Mouse (Mus musculus): ENCODE measurements at regions not wholly inside any gene's neighbourhood (a gene's known extent, or its start where the extent isn't known, plus 50 kb on each side); places are given as distances from the start of the nearest gene placed in this dataset.

DNA sequence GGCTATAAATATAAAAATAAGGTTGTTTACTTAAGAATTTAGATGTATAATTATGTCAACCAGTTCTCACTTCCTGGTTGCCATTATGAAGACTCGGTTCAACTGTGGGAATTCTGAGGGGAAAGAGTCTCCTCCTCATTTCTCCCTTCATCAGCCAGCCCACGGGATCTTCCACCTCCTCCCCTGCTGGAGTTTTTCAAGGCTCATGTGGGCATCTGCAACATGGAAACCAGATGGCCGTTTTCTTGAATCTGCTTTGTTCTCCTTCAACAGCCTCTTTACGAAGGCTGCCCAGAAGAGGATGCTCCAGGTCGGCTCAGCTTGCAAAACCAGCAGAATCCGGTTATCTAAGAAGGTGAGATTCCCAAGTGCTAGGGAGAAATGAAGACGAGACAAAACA lies 269.0 kb upstream of the Pfn2 start:
- H3K4me3 ChIP-seq, result no peak overlapping the region
- 75% methylated on average over 7 of the region's 7 CpGs for WGBS
- H3K27me3 ChIP-seq (replicated peaks; ENCODE audit: low read depth, poor library complexity, severe bottlenecking), result no peaks in the 10 kb centered on the region
- no peaks in the 10 kb centered on the region for H3K9me3 ChIP-seq
- no peaks in the 10 kb centered on the region for H3K36me3 ChIP-seq (replicated peaks)
- H3K27ac ChIP-seq (replicated peaks), result no peak overlapping the region
- no peak for DNase-seq (ENCODE audit: low spot score)
- H3K4me1 ChIP-seq, result peaks cover 4% of the 10 kb centered on the region; the same call in 1 of the 2 replicates

DNA sequence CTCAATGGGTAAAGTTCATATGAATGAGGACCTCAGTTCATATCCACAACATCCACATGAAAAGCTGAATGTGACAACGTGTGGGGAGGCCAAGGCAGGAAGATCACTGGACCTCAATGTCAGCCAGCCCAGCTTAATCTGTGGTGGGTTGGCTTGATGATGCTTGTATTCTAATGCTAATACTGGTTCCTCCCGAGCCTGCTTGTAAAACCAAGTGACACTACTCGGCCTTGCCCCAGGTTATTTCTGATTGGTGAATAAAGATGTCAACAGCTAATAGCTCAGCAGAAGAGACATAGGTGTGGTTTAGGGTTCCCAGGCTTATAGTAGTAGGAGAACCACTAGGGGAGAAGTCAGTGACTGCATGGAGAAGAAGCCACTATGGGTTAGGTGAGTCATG lies 272.2 kb upstream of the Pfn2 start:
- no peaks in the 10 kb centered on the region for H3K27me3 ChIP-seq (replicated peaks; ENCODE audit: low read depth, poor library complexity, severe bottlenecking)
- WGBS, result 63% methylated on average over 3 of the region's 3 CpGs
- H3K27ac ChIP-seq (replicated peaks), result no peak overlapping the region
- DNase-seq (ENCODE audit: low spot score), result no peak
- H3K4me3 ChIP-seq, result no peak overlapping the region
- H3K9me3 ChIP-seq, result no peaks in the 10 kb centered on the region
- H3K36me3 ChIP-seq (replicated peaks), result no peaks in the 10 kb centered on the region
- H3K4me1 ChIP-seq, result no peaks in the 10 kb centered on the region

DNA sequence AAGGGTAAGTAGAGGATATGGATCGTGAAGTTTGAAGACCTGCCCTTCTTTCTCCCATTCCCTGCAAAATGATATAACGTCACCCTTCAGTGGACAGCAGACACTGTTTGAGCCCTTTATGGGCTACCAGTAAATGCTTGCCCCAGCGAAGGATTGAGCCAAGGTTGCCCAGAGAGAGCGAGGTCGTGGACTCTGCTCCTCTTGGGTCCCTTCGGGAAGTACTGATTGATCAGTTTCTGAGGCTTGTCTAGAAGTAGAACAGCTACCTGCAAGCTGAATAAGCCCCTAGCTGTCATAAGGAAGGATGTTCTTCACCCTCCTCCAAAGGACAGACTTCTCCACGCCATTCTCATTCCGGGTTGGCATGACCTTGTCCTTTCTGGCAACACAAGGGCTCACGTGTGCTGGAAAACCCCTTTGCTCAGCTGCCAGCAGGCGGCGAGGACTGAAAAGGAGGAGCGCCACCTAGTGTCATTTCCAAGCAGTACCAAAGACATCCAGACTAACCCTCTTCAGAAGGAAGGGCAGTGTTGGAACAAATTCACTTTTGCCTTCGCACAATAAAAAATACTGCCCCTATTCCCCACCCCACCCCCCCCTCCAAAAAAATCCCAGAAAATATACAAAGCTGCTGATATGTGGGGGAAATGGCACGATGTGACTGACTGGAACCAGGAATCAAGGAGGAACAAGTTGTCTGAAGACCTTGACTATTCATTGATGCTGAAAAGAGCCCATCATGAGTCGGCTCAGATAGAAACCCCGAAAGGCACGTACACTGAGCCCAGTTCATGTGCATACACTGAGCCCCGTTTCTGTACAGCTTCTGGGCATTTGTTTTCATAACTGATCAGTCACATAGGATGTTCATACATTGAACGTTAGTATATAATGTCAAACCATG lies 274.8 kb upstream of the Pfn2 start:
- H3K27me3 ChIP-seq (replicated peaks; ENCODE audit: low read depth, poor library complexity, severe bottlenecking), result no peaks in the 10 kb centered on the region
- WGBS, result 48% methylated on average over 19 of the region's 19 CpGs

DNA sequence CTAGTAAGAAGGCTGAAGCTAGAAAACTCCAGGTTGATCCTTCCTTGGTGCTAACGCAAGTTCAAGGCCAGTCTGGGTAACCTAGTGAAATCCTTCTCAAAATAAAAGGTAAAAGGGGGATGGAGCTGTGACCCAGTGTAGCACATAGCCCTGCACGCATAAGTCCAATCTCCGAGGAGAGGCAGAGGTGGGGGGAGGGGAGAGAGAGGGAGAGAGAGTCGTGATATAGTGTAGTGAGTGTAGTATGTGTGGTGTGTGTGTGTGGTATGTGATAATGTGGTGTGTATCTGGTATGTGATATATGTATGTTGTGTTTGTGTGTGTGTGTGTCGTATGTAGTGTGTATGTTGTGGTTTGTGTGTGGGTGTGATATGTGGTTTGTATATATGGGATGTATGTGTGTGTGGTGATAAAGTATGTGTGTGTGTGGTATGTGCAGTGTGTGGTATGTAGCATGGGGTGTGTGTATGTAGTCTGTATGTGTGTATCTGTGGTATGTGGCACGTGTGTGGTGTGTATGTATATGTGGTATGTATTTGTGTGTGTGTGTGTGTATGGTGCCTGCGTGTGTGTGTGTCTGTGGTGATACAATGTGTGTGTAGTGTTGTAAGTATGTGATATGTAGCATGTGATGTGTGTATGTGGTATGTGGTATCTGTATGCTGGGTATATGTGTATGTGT lies 275.7 kb upstream of the Pfn2 start:
- Histone ChIP-seq H3K36me3 (replicated peaks) (no peaks in the 10 kb centered on the region), H3K27ac (replicated peaks) (no peak overlapping the region), H3K4me3 (no peak overlapping the region), H3K27me3 (replicated peaks; ENCODE audit: low read depth, poor library complexity, severe bottlenecking) (no peaks in the 10 kb centered on the region), H3K9me3 (no peaks in the 10 kb centered on the region), H3K4me1 (no peaks in the 10 kb centered on the region)
- 81% methylated on average over 7 of the region's 7 CpGs for WGBS
- DNase-seq (ENCODE audit: low spot score), result no peak

More for the DNA sequence above, 274.8 kb upstream of the Pfn2 start:
- no peaks in the 10 kb centered on the region for H3K9me3 ChIP-seq
- H3K4me3 ChIP-seq, result no peak overlapping the region
- peak; percentile 83 for DNase-seq (ENCODE audit: low spot score)
- H3K4me1 ChIP-seq, result no peaks in the 10 kb centered on the region
- no peak overlapping the region for H3K27ac ChIP-seq (replicated peaks)
- H3K36me3 ChIP-seq (replicated peaks), result no peaks in the 10 kb centered on the region

DNA sequence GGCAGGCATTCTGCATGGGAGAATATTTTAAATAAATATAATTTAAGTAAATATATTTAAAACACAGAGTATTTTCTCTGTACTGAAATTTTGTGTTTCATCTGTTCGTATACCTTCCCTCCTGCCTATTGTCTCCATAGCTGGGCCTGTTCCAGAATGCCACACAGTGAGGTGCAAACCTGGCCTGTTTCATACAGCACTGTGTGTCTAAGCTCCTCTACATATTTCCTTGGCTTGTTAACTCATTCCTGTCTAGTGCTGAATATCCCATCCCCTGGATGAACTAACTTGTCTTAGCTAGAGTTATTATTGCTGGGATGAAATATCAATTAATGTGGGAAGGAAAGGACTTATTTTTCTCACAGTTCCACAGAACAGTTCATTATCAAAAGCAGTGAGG lies 277.0 kb upstream of the Pfn2 start:
- H3K27ac ChIP-seq (replicated peaks), result no peak overlapping the region
- peaks cover 4% of the 10 kb centered on the region; the same call in 1 of the 2 replicates for H3K4me1 ChIP-seq
- H3K9me3 ChIP-seq, result no peaks in the 10 kb centered on the region
- no peak for DNase-seq (ENCODE audit: low spot score)
- H3K27me3 ChIP-seq (replicated peaks; ENCODE audit: low read depth, poor library complexity, severe bottlenecking), result no peaks in the 10 kb centered on the region
- H3K36me3 ChIP-seq (replicated peaks), result no peaks in the 10 kb centered on the region
- 84% methylated on average over 1 of the region's 1 CpGs for WGBS
- no peak overlapping the region for H3K4me3 ChIP-seq

DNA sequence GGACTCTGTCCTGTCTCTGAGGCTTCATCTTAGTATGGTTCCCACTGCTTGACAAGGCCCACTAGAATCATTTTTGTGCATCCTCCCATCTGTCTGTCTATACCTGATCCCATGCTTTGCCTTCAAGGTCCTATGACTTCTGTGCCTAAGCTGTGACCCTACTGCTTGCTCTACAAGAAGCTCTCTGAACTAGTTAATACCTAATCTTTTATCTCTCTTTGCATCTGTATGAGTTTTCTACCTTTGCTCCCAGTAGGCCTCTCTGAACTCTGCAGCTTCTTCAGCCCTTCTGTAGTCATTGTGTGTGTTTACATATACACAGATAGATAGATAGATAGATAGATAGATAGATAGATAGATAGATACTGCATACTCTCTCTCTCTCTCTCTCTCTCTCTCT lies 279.1 kb upstream of the Pfn2 start:
- H3K27ac ChIP-seq (replicated peaks), result no peak overlapping the region
- H3K27me3 ChIP-seq (replicated peaks; ENCODE audit: low read depth, poor library complexity, severe bottlenecking), result no peaks in the 10 kb centered on the region
- H3K4me3 ChIP-seq, result no peak overlapping the region
- no peak for DNase-seq (ENCODE audit: low spot score)
- no peaks in the 10 kb centered on the region for H3K9me3 ChIP-seq
- H3K4me1 ChIP-seq, result peaks cover 4% of the 10 kb centered on the region; the same call in 1 of the 2 replicates
- H3K36me3 ChIP-seq (replicated peaks), result no peaks in the 10 kb centered on the region

DNA sequence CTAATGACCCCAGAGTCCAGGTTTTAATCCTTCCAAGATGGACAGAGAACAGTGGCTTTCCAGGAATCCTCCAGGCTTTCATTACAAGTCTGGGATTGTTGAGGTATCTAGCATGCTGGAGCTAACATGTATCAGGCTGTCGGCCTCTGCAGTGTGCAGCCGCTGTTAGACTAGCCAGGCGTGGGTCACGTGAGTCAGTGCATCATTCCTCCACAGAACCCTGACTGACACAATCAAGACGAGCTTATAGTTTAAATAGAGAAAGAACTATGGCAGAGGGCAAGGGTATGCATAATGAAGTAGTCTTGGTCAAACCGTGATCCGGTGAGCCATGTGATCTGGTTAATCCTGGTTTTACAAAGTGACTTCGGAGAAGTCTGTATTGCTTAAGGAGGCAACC lies 280.2 kb upstream of the Pfn2 start:
- WGBS, result 85% methylated on average over 8 of the region's 8 CpGs
- no peaks in the 10 kb centered on the region for H3K27me3 ChIP-seq (replicated peaks; ENCODE audit: low read depth, poor library complexity, severe bottlenecking)
- no peak overlapping the region for H3K27ac ChIP-seq (replicated peaks)
- DNase-seq (ENCODE audit: low spot score), result no peak
- H3K4me1 ChIP-seq, result peaks cover 4% of the 10 kb centered on the region; the same call in 1 of the 2 replicates
- no peak overlapping the region for H3K4me3 ChIP-seq
- no peaks in the 10 kb centered on the region for H3K36me3 ChIP-seq (replicated peaks)
- H3K9me3 ChIP-seq, result no peaks in the 10 kb centered on the region

DNA sequence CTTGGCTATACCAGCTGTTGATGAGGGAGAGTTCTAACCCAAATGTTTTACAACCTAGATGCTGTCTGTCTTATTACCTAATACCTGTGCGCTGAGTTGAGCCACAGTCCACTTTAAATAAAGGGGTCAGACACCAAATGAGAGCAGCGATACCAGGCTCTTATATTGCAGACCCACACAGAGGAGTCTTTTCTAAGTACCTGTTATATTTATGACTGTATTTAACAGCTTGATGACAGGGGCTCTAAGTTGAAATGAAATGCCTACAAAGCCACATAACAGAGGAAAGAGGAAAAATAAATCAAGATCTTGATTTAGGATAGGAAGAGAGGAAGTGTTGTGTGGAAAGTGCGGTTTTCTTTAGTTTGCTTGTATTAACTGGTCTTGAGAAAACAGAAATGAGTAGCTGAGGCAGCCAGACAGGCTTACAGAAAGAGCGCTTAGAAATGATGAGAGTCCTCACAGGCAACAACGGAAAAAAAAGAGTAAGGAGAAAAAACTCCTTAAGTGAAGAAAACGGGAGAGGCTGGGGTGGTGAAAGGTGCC lies 281.6 kb upstream of the Pfn2 start:
- no peak for DNase-seq (ENCODE audit: low spot score)
- WGBS, result 58% methylated on average over 6 of the region's 6 CpGs
- no peaks in the 10 kb centered on the region for H3K27me3 ChIP-seq (replicated peaks; ENCODE audit: low read depth, poor library complexity, severe bottlenecking)
- H3K4me1 ChIP-seq, result peaks cover 4% of the 10 kb centered on the region; the same call in 1 of the 2 replicates
- no peak overlapping the region for H3K4me3 ChIP-seq
- H3K36me3 ChIP-seq (replicated peaks), result no peaks in the 10 kb centered on the region
- no peak overlapping the region for H3K27ac ChIP-seq (replicated peaks)
- H3K9me3 ChIP-seq, result no peaks in the 10 kb centered on the region

DNA sequence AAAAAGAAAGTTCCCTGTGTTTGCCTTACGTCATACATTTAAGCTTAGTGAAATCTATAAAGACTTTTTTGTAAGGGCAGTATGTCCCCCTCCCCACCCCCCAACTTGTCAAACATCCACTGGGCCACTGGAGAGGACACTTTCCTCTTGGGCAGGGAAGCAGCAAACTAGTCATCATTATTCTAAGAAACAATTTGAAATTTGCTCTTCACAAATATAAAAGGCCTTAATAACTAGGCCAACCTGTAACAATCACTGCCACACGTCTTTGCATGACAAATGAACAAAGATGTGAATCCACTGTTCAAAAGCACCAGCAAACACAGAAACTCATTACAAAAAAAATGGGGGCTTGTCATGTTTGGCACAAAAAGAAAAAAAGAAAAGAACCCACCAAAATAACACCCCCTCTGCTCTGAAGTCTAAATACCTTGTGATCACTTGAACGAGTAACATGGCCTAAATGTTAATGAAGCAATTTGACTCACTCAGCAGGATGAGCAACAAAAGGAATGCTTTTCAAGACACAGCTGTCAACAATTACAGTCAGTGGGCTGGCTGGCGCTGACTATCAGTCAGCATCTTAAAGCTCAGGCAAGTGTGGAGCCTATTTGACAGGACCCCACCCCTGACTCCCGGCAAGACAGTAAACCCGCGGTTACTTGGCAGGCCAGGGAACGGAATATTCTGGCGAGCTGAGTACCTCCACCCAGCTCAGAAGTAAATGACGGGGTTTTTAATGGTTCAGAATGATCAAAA lies 278.7 kb upstream of the Tsc22d2 start:
- no peaks in the 10 kb centered on the region for H3K36me3 ChIP-seq (replicated peaks)
- H3K27me3 ChIP-seq (replicated peaks; ENCODE audit: low read depth, poor library complexity, severe bottlenecking), result no peaks in the 10 kb centered on the region
- peaks cover 10% of the 10 kb centered on the region for H3K4me1 ChIP-seq
- 17% methylated on average over 10 of the region's 10 CpGs for WGBS
- H3K27ac ChIP-seq (replicated peaks), result no peak overlapping the region
- H3K9me3 ChIP-seq, result no peaks in the 10 kb centered on the region
- no peak overlapping the region for H3K4me3 ChIP-seq
- DNase-seq (ENCODE audit: low spot score), result peak; percentile 50

DNA sequence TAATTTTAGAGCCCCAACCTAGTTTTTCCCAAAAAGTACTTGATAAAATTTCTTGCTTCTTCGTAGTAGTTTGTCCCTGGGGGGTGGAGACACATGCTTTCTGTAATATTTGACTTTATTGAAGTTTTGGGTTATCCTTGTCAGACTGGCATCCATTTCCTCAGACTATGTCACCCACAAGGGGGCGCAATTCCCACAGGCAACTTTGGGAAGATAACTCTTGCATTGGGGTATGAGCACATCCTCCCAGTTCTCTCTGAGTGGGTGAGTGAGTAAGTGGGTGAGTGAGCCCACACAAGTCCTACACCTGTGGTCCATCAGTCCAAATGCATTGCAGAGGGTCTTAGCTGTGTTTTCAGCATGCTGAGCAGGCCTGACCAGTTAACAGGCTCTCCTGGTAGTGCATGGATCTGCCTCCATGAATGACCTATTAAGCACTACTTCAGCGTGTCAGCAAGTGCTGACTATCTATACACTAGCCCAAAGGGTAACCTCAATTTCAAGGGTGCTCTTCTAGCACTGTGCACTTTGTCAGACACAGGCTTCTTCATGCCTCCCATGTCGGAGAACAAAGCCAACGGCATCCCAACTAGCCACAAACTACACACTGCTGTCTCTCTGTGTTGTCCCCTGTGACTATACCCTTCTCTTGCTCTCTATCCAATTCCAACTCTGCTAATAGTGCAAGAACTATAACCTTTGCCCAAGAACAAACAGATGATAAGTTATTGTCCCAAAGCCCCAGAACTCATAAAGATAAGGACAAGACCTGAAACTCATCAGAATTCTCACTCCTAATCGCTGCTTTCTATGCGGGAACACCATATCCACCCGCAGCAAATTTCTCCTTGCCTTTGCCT lies 275.6 kb upstream of the Tsc22d2 start:
- Histone ChIP-seq H3K27ac (replicated peaks) (no peak overlapping the region), H3K4me1 (peaks cover 10% of the 10 kb centered on the region), H3K36me3 (replicated peaks) (no peaks in the 10 kb centered on the region), H3K27me3 (replicated peaks; ENCODE audit: low read depth, poor library complexity, severe bottlenecking) (no peaks in the 10 kb centered on the region), H3K9me3 (no peaks in the 10 kb centered on the region), H3K4me3 (no peak overlapping the region)
- 80% methylated on average over 8 of the region's 8 CpGs for WGBS
- peak; percentile 41 for DNase-seq (ENCODE audit: low spot score)

DNA sequence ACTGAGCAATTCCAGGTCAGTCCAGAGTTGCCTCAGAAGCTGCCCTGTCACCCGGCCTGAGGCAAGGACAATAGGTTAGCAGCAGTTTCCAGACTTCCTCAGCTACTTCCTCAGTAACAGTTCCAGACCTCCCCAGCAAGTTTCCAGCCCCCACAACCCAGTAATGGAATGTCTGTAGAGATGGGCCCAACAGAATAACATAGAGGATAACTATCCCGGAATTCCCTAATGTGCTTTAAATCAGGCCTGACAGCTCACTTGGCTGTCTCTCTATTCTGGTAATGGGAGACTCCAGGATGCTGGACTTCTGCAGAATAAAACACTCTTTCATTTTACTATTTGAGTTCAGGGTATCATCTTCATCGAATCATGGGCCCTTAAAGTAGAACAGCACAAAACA lies 268.4 kb upstream of the Tsc22d2 start:
- Histone ChIP-seq H3K27ac (replicated peaks) (no peak overlapping the region), H3K36me3 (replicated peaks) (no peaks in the 10 kb centered on the region), H3K4me1 (0 out of 2 replicates have a peak, but pooled peaks cover 3% of the 10 kb centered on the region), H3K4me3 (no peak overlapping the region), H3K27me3 (replicated peaks; ENCODE audit: low read depth, poor library complexity, severe bottlenecking) (no peaks in the 10 kb centered on the region), H3K9me3 (no peaks in the 10 kb centered on the region)
- 62% methylated on average over 3 of the region's 3 CpGs for WGBS
- no peak for DNase-seq (ENCODE audit: low spot score)

Measured in embryonic facial prominence, embryonic 10.5 days (tissue).